Mouse (Mus musculus) MEL (cell line): ENCODE measurements around the gene Reg3b. TPM values are rescaled to one million over a fixed set of nuclear protein-coding genes. Genes with fewer than 3 reads are reported as not detected.

Experiments used
- DNase-seq: peaks from one replicate; pipeline ENCODE4 v3.0.0; 2011; ENCODE audit warnings: low read depth, low spot score
- H3K27ac ChIP-seq: 2 replicates; pipeline ENCODE4 v1.5.1; 2012; ENCODE audit warnings: low read depth, mild to moderate bottlenecking, control low read depth, low read length, moderate library complexity; ENCODE audit not compliant: control insufficient read depth
- H3K27me3 ChIP-seq, 2 experiments: fragments of 150-350 bp in 1 of 2; sonication (generic) in 1 of 2; 2 replicates each; pipeline ENCODE4 v1.6.1; 2012; ENCODE audit warnings: low read length in 2 of 2, mild to moderate bottlenecking in 2 of 2, improper control_type of control experiment in 1 of 2, moderate library complexity in 1 of 2; ENCODE audit not compliant: insufficient read depth in 2 of 2, control insufficient read depth in 1 of 2
- H3K36me3 ChIP-seq, 2 experiments: 2 replicates each; pipeline ENCODE4 v1.6.1; 2012 to 2014; ENCODE audit warnings: low read length in 2 of 2, improper control_type of control experiment in 1 of 2, inconsistent platforms in 1 of 2, mild to moderate bottlenecking in 1 of 2; ENCODE audit not compliant: insufficient read depth in 2 of 2, control insufficient read depth in 1 of 2
- H3K4me1 ChIP-seq, 2 experiments: fragments of 150-350 bp in 1 of 2; sonication (generic) in 1 of 2; 2 replicates each; pipeline ENCODE4 v1.6.1; 2012; ENCODE audit warnings: low read length in 2 of 2, improper control_type of control experiment in 1 of 2, mild to moderate bottlenecking in 1 of 2; ENCODE audit not compliant: insufficient read depth in 2 of 2, control insufficient read depth in 1 of 2
- H3K4me3 ChIP-seq, 2 experiments: fragments of 150-350 bp in 1 of 2; sonication (generic) in 1 of 2; 2 replicates each; pipeline ENCODE4 v1.5.1; 2012; ENCODE audit warnings: low read depth in 2 of 2, low read length in 2 of 2, mild to moderate bottlenecking in 2 of 2, moderate library complexity in 2 of 2, control low read depth in 1 of 2, improper control_type of control experiment in 1 of 2; ENCODE audit not compliant: control insufficient read depth in 1 of 2, insufficient read depth in 1 of 2
- H3K79me2 ChIP-seq: 2 replicates; pipeline ENCODE4 v1.6.1; 2012; ENCODE audit warnings: mild to moderate bottlenecking, low read length, moderate library complexity; ENCODE audit not compliant: control insufficient read depth, poor library complexity, insufficient read depth
- H3K9ac ChIP-seq: 2 replicates; pipeline ENCODE4 v1.6.1; 2012; ENCODE audit warnings: low read depth, mild to moderate bottlenecking, control low read depth, low read length, moderate library complexity; ENCODE audit not compliant: control insufficient read depth, poor library complexity, severe bottlenecking
- H3K9me3 ChIP-seq: fragments of 150-350 bp; sonication (generic); replicated peaks from 2 replicates; pipeline ENCODE4 v1.6.1; 2012; ENCODE audit warnings: mild to moderate bottlenecking, low read length, improper control_type of control experiment, moderate library complexity; ENCODE audit not compliant: insufficient read depth
- CHD1 ChIP-seq: IDR thresholded peaks from 2 replicates; pipeline ENCODE4 v1.6.1; 2012; ENCODE audit warnings: low read depth, mild to moderate bottlenecking, inconsistent platforms, low read length, improper control_type of control experiment
- CTCF ChIP-seq, 3 experiments: IDR thresholded peaks in 2 of 3; conservative IDR thresholded peaks in 1 of 3; 2 replicates each; pipeline ENCODE4 v1.5.1; 2011 to 2012; ENCODE audit warnings: low read length in 3 of 3, low read depth in 2 of 3, mild to moderate bottlenecking in 2 of 3, improper control_type of control experiment in 1 of 3, inconsistent platforms in 1 of 3, mixed read lengths in 1 of 3, moderate library complexity in 1 of 3; ENCODE audit not compliant: control insufficient read depth in 1 of 3, insufficient read depth in 1 of 3, poor library complexity in 1 of 3, severe bottlenecking in 1 of 3
- E2F4 ChIP-seq: IDR thresholded peaks from 2 replicates; pipeline ENCODE4 v1.6.1; 2011; ENCODE audit warnings: low read depth, low read length, improper control_type of control experiment, borderline replicate concordance
- ELF1 ChIP-seq: IDR thresholded peaks from 2 replicates; pipeline ENCODE4 v1.6.1; 2014; ENCODE audit warnings: low read depth, mild to moderate bottlenecking, inconsistent platforms, low read length, improper control_type of control experiment, moderate library complexity
- EP300 ChIP-seq, 2 experiments: IDR thresholded peaks; 2 replicates each; pipeline ENCODE4 v1.6.1; 2011; ENCODE audit warnings: improper control_type of control experiment in 2 of 2, low read length in 2 of 2, low read depth in 1 of 2, mild to moderate bottlenecking in 1 of 2
- ETS1 ChIP-seq: IDR thresholded peaks from 2 replicates; pipeline ENCODE4 v1.6.1; 2012; ENCODE audit warnings: low read depth, mild to moderate bottlenecking, inconsistent platforms, low read length, improper control_type of control experiment, moderate library complexity
- GATA1 ChIP-seq: IDR thresholded peaks from 2 replicates; pipeline ENCODE4 v1.6.1; 2011; ENCODE audit warnings: low read depth, low read length, improper control_type of control experiment
- HCFC1 ChIP-seq: IDR thresholded peaks from 2 replicates; pipeline ENCODE4 v1.6.1; 2012; ENCODE audit warnings: low read depth, mild to moderate bottlenecking, inconsistent platforms, low read length, improper control_type of control experiment, moderate library complexity
- JUND ChIP-seq: IDR thresholded peaks from 2 replicates; pipeline ENCODE4 v1.6.1; 2011; ENCODE audit warnings: low read depth, mild to moderate bottlenecking, improper control_type of control experiment, low read length
- KAT2A ChIP-seq: conservative IDR thresholded peaks from 2 replicates; pipeline ENCODE4 v1.6.1; 2012; ENCODE audit warnings: low read depth, low read length, improper control_type of control experiment, inconsistent platforms
- MAFK ChIP-seq: IDR thresholded peaks from 2 replicates; pipeline ENCODE4 v1.6.1; 2011; ENCODE audit warnings: low read depth, mild to moderate bottlenecking, low read length, improper control_type of control experiment, borderline replicate concordance
- MAX ChIP-seq: IDR thresholded peaks from 2 replicates; pipeline ENCODE4 v1.6.1; 2011; ENCODE audit warnings: low read length, improper control_type of control experiment
- MYC ChIP-seq: IDR thresholded peaks from 2 replicates; pipeline ENCODE4 v1.6.1; 2011; ENCODE audit warnings: low read depth, mild to moderate bottlenecking, low read length, improper control_type of control experiment, moderate library complexity
- NRF1 ChIP-seq: IDR thresholded peaks from 2 replicates; pipeline ENCODE4 v1.6.1; 2014; ENCODE audit warnings: low read depth, mild to moderate bottlenecking, inconsistent platforms, low read length, improper control_type of control experiment, moderate library complexity; ENCODE audit not compliant: poor library complexity, insufficient read depth, severe bottlenecking
- POLR2A ChIP-seq, 2 experiments: IDR thresholded peaks; 2 replicates each; pipeline ENCODE4 v1.6.1; 2011 to 2012; ENCODE audit warnings: low read length in 2 of 2, mild to moderate bottlenecking in 2 of 2, control low read depth in 1 of 2, improper control_type of control experiment in 1 of 2, low read depth in 1 of 2, moderate library complexity in 1 of 2; ENCODE audit not compliant: control insufficient read depth in 1 of 2, insufficient read depth in 1 of 2, poor library complexity in 1 of 2
- POLR2AphosphoS2 ChIP-seq: IDR thresholded peaks from 2 replicates; pipeline ENCODE4 v1.6.1; 2011; ENCODE audit warnings: low read length, improper control_type of control experiment
- RAD21 ChIP-seq: IDR thresholded peaks from 2 replicates; pipeline ENCODE4 v1.6.1; 2011; ENCODE audit warnings: mild to moderate bottlenecking, low read depth, low read length, improper control_type of control experiment
- RCOR1 ChIP-seq: IDR thresholded peaks from 2 replicates; pipeline ENCODE4 v1.6.1; 2012; ENCODE audit warnings: low read depth, mild to moderate bottlenecking, inconsistent platforms, low read length, improper control_type of control experiment
- SIN3A ChIP-seq: IDR thresholded peaks from 2 replicates; pipeline ENCODE4 v1.6.1; 2012; ENCODE audit warnings: low read length, improper control_type of control experiment, inconsistent platforms
- SMC3 ChIP-seq: IDR thresholded peaks from 2 replicates; pipeline ENCODE4 v1.6.1; 2011; ENCODE audit warnings: low read depth, low read length, improper control_type of control experiment
- TAL1 ChIP-seq: IDR thresholded peaks from 2 replicates; pipeline ENCODE4 v1.6.1; 2012; ENCODE audit warnings: mild to moderate bottlenecking, inconsistent platforms, low read length, moderate library complexity, mixed read lengths
- TCF12 ChIP-seq: IDR thresholded peaks from 2 replicates; pipeline ENCODE4 v1.6.1; 2014; ENCODE audit warnings: low read depth, mild to moderate bottlenecking, inconsistent platforms, low read length, improper control_type of control experiment, moderate library complexity
- USF2 ChIP-seq, 2 experiments: IDR thresholded peaks; 2 replicates each; pipeline ENCODE4 v1.6.1; 2011 to 2012; ENCODE audit warnings: improper control_type of control experiment in 2 of 2, low read length in 2 of 2, borderline replicate concordance in 1 of 2, inconsistent platforms in 1 of 2, low read depth in 1 of 2, mild to moderate bottlenecking in 1 of 2; ENCODE audit not compliant: insufficient read depth in 1 of 2
- ZC3H11A ChIP-seq: IDR thresholded peaks from 2 replicates; pipeline ENCODE4 v1.6.1; 2012; ENCODE audit warnings: low read depth, mild to moderate bottlenecking, inconsistent platforms, low read length, improper control_type of control experiment
- ZKSCAN1 ChIP-seq: IDR thresholded peaks from 2 replicates; pipeline ENCODE4 v1.6.1; 2012; ENCODE audit warnings: low read depth, mild to moderate bottlenecking, inconsistent platforms, low read length, improper control_type of control experiment, moderate library complexity
- ZMIZ1 ChIP-seq: IDR thresholded peaks from 2 replicates; pipeline ENCODE4 v1.6.1; 2012; ENCODE audit warnings: low read depth, mild to moderate bottlenecking, inconsistent platforms, low read length, improper control_type of control experiment, moderate library complexity
- ZNF384 ChIP-seq: IDR thresholded peaks from 2 replicates; pipeline ENCODE4 v1.6.1; 2012; ENCODE audit warnings: low read depth, mild to moderate bottlenecking, inconsistent platforms, low read length, improper control_type of control experiment
- polyA plus RNA-seq, 2 experiments: library from polyadenylated mRNA; stranded (reverse) in 1 of 2; unstranded in 1 of 2; fragments of >175 nt in 1 of 2; fragments of >200 nt in 1 of 2; gene quantifications; 2 replicates each; pipeline versions ENCODE4 v1.2.1 to v1.2.4; 2012; ENCODE audit warnings: low replicate concordance in 2 of 2, low read depth in 1 of 2; ENCODE audit not compliant: insufficient read length in 2 of 2, insufficient read depth in 1 of 2, missing spikeins in 1 of 2
- total RNA-seq: library from RNA; depleted of rRNA; stranded (reverse); fragments of 300-350 nt; gene quantifications from 2 replicates; pipeline ENCODE4 v1.2.3, GENCODE M21; 2012; rRNA removed

Reg3b gene
- total RNA-seq: not detected in 2 replicates
- not detected for polyA plus RNA-seq

- Histone ChIP-seq H3K36me3 (no peaks in the 10 kb centered on the region), H3K79me2 (no peaks in the 10 kb centered on the region), H3K27me3 (no peaks in the 10 kb centered on the region), H3K4me1 (no peaks in the 10 kb centered on the region), H3K9me3 (no peaks in the 10 kb centered on the region), H3K4me3 (no peak within 1 kb of the TSS)
- TF ChIP-seq TAL1 (no peak), SMC3 (no peak), KAT2A (no peak), MAX (no peak), POLR2A (IDR thresholded peaks at IDR 0.05; ENCODE audit: control insufficient read depth in 1 of 2, insufficient read depth in 1 of 2, low read depth in 1 of 2, low read length in 2 of 2, poor library complexity in 1 of 2) (no peak), ETS1 (no peak), CHD1 (no peak), SIN3A (no peak), EP300 (IDR thresholded peaks at IDR 0.05; ENCODE audit: low read depth in 1 of 2, low read length in 2 of 2) (no peak), MYC (no peak), RCOR1 (no peak), ZNF384 (no peak), GATA1 (no peak), MAFK (no peak), ELF1 (no peak), TCF12 (no peak), HCFC1 (no peak)
- TF ChIP-seq, all 39 proteins: peak for 0
- no peak for DNase-seq
- Histone ChIP-seq H3K27ac (no peak within 1 kb of the TSS), H3K9ac (no peak within 1 kb of the TSS)
Measured at GRCm38 (mm10) chr6:78370357-78370756, at the start of gene Reg3b. Gene Reg3b, plus strand, starts transcription at chr6:78370657.

GRCm38 (mm10) chr6:78327798-78328197 lies 42.7 kb upstream of the Reg3b start:
- no peaks in the 10 kb centered on the region for H3K36me3 ChIP-seq
- no peak overlapping the region for H3K4me3 ChIP-seq
- no peaks in the 10 kb centered on the region for H3K27me3 ChIP-seq
- no peak overlapping the region for H3K9ac ChIP-seq
- no peak for TF ChIP-seq TAL1
- TF ChIP-seq JUND: no peak
- no peak for TF ChIP-seq SIN3A
- TF ChIP-seq CTCF (IDR thresholded peaks at IDR 0.05 in 2 of 3, conservative IDR thresholded peaks at IDR 0.05 in 1 of 3; ENCODE audit: control insufficient read depth in 1 of 3, insufficient read depth in 1 of 3, low read depth in 2 of 3, low read length in 3 of 3, poor library complexity in 1 of 3, severe bottlenecking in 1 of 3): no peak
- no peak for TF ChIP-seq ZNF384
- no peak for TF ChIP-seq ZC3H11A
- TF ChIP-seq MAX: no peak
- no peak for TF ChIP-seq E2F4
- no peak for TF ChIP-seq RCOR1
- TF ChIP-seq ZMIZ1: no peak
- TF ChIP-seq USF2 (IDR thresholded peaks at IDR 0.05; ENCODE audit: borderline replicate concordance in 1 of 2, insufficient read depth in 1 of 2, low read depth in 1 of 2, low read length in 2 of 2): no peak
- no peak for TF ChIP-seq ETS1
- TF ChIP-seq NRF1: no peak
- no peak for TF ChIP-seq ELF1
- no peak for TF ChIP-seq ZKSCAN1
- no peak for TF ChIP-seq RAD21
- TF ChIP-seq POLR2AphosphoS2: no peak
- TF ChIP-seq TCF12: no peak
- TF ChIP-seq KAT2A: no peak
- DNase-seq: no peak
- no peaks in the 10 kb centered on the region for H3K9me3 ChIP-seq
- H3K79me2 ChIP-seq: no peaks in the 10 kb centered on the region
- no peaks in the 10 kb centered on the region for H3K4me1 ChIP-seq
- H3K27ac ChIP-seq: no peak overlapping the region
